Mouse (Mus musculus): ENCODE measurements around the gene Igfbp2. TPM values are rescaled to one million over a fixed set of nuclear protein-coding genes. Genes with fewer than 3 reads are reported as not detected.

Igfbp2 gene
- polyA plus RNA-seq, 1 experiment, result 2.8 TPM

- WGBS, result 79% methylated on average over 10 of the region's 10 CpGs
- no peak for DNase-seq (ENCODE audit: low read depth, low spot score)
These were observed 44.3 kb downstream of the Igfbp2 start for GRCm38 (mm10) chr1:72868429-72869215.

- DNase-seq (ENCODE audit: low read depth, low spot score), result no peak
These were observed 45.0 kb downstream of the Igfbp2 start for GRCm38 (mm10) chr1:72869275-72869674.

- 8% methylated on average over 22 of the region's 22 CpGs for WGBS
- no peak for DNase-seq (ENCODE audit: low read depth, low spot score)
These were observed 45.6 kb downstream of the Igfbp2 start for GRCm38 (mm10) chr1:72869681-72870614.

GRCm38 (mm10) chr1:72870615-72871336 lies 46.5 kb downstream of the Igfbp2 start:
- DNase-seq (ENCODE audit: low read depth, low spot score), result no peak
- 2% methylated on average over 20 of the region's 20 CpGs for WGBS

- WGBS, result 2% methylated on average over 6 of the region's 6 CpGs
- no peak for DNase-seq (ENCODE audit: low read depth, low spot score)
These were observed 47.0 kb downstream of the Igfbp2 start for GRCm38 (mm10) chr1:72871337-72871696.

- DNase-seq (ENCODE audit: low read depth, low spot score), result no peak
- WGBS, result 2% methylated on average over 34 of the region's 34 CpGs
These were observed 47.6 kb downstream of the Igfbp2 start for GRCm38 (mm10) chr1:72871697-72872411.

- no peak for DNase-seq (ENCODE audit: low read depth, low spot score)
- 3% methylated on average over 8 of the region's 8 CpGs for WGBS
These were observed 48.2 kb downstream of the Igfbp2 start for GRCm38 (mm10) chr1:72872521-72872920.

GRCm38 (mm10) chr1:72873078-72873477 lies 48.8 kb downstream of the Igfbp2 start:
- 3% methylated on average over 16 of the region's 16 CpGs for WGBS
- DNase-seq (ENCODE audit: low read depth, low spot score), result no peak

- DNase-seq (ENCODE audit: low read depth, low spot score), result no peak
- 1% methylated on average over 43 of the region's 43 CpGs for WGBS
These were observed 49.4 kb downstream of the Igfbp2 start for GRCm38 (mm10) chr1:72873511-72874286.

- WGBS, result 2% methylated on average over 38 of the region's 38 CpGs
- DNase-seq (ENCODE audit: low read depth, low spot score), result no peak
These were observed 50.2 kb downstream of the Igfbp2 start, which contains the start of gene Igfbp5 for GRCm38 (mm10) chr1:72874287-72875211. Gene Igfbp5 (minus strand): TSS chr1:72874884.

GRCm38 (mm10) chr1:72875708-72876107 lies 51.4 kb downstream of the Igfbp2 start:
- DNase-seq (ENCODE audit: low read depth, low spot score), result no peak
- 18% methylated on average over 3 of the region's 3 CpGs for WGBS

- WGBS, result 47% methylated on average over 3 of the region's 3 CpGs
These were observed 51.8 kb downstream of the Igfbp2 start for GRCm38 (mm10) chr1:72876111-72876510.

GRCm38 (mm10) chr1:72877892-72878291 lies 53.6 kb downstream of the Igfbp2 start:
- no peak for DNase-seq (ENCODE audit: low read depth, low spot score)
- WGBS, result 4% methylated on average over 3 of the region's 3 CpGs

More at GRCm38 (mm10) chr1:72876111-72876510, 51.8 kb downstream of the Igfbp2 start:
- no peak for DNase-seq (ENCODE audit: low read depth, low spot score)

- 43% methylated on average over 25 of the region's 25 CpGs for WGBS
- DNase-seq (ENCODE audit: low read depth, low spot score), result no peak
These were observed 54.4 kb downstream of the Igfbp2 start for GRCm38 (mm10) chr1:72878473-72879318.

- no peak for DNase-seq (ENCODE audit: low read depth, low spot score)
- WGBS, result 64% methylated on average over 4 of the region's 4 CpGs
These were observed 55.0 kb downstream of the Igfbp2 start for GRCm38 (mm10) chr1:72879319-72879634.

GRCm38 (mm10) chr1:72885111-72885818 lies 61.0 kb downstream of the Igfbp2 start:
- DNase-seq (ENCODE audit: low read depth, low spot score), result no peak
- 84% methylated on average over 11 of the region's 11 CpGs for WGBS
